Mouse (Mus musculus) layer of hippocampus, adult 2 months (tissue): ENCODE measurements at regions not wholly inside any gene's neighbourhood (a gene's known extent, or its start where the extent isn't known, plus 50 kb on each side); places are given as distances from the start of the nearest gene placed in this dataset.

Source experiments
- DNase-seq, 2 experiments: peaks; one replicate each; pipeline ENCODE4 v3.0.0; 2022; ENCODE audit warnings: low spot score in 2 of 2
- H3K27ac ChIP-seq: fragments of 200-600 bp; 2 replicates; pipeline ENCODE4 v1.8.1; 2022
- H3K4me3 ChIP-seq: fragments of 200-600 bp; 2 replicates; pipeline ENCODE4 v1.8.1; 2022; ENCODE audit warnings: mild to moderate bottlenecking
- CTCF ChIP-seq: fragments of 200-600 bp; conservative IDR thresholded peaks from 2 replicates; pipeline ENCODE4 v1.8.1; 2022; ENCODE audit warnings: antibody characterized with exemption, mild to moderate bottlenecking, moderate library complexity

DNA sequence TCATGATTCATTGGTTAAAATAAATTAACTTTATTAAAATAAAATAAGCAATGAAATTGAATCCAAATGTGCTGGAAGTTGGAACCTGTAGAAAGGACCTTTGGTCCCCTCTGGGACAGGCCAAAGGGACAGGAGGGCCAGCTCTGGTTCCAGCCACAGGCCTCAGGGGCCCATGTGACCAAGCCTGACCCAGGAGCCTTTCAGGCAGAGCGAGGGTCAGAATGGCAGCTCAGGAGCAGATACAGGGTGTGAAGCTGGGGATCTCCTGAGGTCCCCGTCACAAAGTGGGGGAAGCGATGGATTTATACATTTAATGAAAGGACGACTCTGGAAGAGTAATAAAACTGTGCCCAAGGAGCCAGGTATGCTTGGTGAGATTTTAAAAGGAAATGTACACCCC is 244.0 kb upstream of the Irx5 start:
- H3K4me3 ChIP-seq = no peak overlapping the region
- no peak for TF ChIP-seq CTCF
- H3K27ac ChIP-seq = no peak overlapping the region
- DNase-seq = no peak

- H3K27ac ChIP-seq = no peak overlapping the region
- no peak for TF ChIP-seq CTCF
- DNase-seq = no peak
- H3K4me3 ChIP-seq = no peak overlapping the region
Measured at GRCm38 (mm10) chr8:92104561-92104960, 252.9 kb upstream of the Irx5 start.

DNA sequence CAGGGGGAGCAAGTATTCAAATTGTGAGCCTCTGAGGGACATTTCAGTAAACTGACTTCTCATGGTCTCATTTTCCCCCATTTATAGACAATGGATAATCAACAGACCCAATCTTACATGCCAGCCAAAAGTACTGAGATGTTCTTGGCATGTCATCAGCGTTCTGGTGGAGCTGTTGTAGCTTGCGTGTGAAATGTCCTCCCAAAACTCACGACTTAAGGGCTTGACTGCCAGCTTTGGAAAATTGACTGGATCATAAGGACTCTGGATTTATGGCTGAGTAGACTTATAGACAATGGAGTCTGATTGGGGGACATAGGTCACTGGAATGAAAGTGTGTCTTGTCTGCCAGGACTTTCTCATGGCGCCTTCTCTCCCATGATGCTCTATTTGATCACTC is 254.9 kb upstream of the Irx5 start:
- no peak for DNase-seq
- Histone ChIP-seq H3K4me3 (no peak overlapping the region), H3K27ac (no peak overlapping the region)
- no peak for TF ChIP-seq CTCF

DNA sequence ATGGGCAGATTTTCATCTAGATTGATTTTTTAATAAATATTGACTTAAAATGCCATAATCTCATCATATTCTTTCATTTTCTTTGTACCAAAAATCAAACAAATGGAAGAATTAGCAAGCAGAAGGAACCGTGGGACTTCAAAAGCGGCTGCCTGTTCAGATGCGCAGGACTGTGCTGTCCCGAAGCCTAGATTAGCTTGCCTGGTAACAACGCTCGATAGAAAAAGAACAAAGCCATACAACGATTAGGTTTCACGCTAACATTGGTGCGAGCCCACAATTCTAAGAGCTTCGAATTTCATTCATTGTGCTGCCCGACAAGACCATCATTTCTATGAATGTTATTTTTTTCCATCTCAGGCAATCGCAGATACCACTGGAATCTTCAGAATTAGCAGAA is 262.1 kb upstream of the Irx5 start:
- no peak for DNase-seq
- no peak overlapping the region for H3K4me3 ChIP-seq
- no peak for TF ChIP-seq CTCF
- no peak overlapping the region for H3K27ac ChIP-seq

GRCm38 (mm10) chr8:92084124-92084523 is 273.3 kb upstream of the Irx5 start:
- DNase-seq = no peak
- H3K4me3 ChIP-seq = no peak overlapping the region
- no peak overlapping the region for H3K27ac ChIP-seq
- TF ChIP-seq CTCF = no peak

DNA sequence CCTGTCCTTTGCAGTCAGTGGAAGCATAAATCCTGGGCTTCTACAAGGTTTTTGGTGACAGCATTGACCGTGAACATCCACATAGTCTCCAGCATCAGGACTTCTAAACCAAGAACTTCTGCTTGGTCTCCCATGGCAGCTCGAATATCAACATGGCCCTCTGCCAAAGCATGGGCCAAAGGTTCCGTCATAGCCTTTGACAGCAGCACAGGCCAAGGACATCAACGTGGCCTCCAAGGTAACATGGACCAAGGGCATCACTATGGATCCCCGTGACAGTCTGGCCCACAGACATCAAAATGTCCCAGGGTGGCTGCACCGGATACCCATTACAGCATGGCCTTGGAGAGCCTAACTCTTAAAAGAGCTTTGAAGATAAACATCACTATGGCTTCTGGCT is 275.5 kb upstream of the Irx5 start:
- Histone ChIP-seq H3K27ac (no peak overlapping the region), H3K4me3 (no peak overlapping the region)
- no peak for DNase-seq
- TF ChIP-seq CTCF = no peak

GRCm38 (mm10) chr8:92080852-92081251 is 276.6 kb upstream of the Irx5 start:
- Histone ChIP-seq H3K27ac (no peak overlapping the region), H3K4me3 (no peak overlapping the region)
- DNase-seq = peak; percentile 12 to 13
- no peak for TF ChIP-seq CTCF

DNA sequence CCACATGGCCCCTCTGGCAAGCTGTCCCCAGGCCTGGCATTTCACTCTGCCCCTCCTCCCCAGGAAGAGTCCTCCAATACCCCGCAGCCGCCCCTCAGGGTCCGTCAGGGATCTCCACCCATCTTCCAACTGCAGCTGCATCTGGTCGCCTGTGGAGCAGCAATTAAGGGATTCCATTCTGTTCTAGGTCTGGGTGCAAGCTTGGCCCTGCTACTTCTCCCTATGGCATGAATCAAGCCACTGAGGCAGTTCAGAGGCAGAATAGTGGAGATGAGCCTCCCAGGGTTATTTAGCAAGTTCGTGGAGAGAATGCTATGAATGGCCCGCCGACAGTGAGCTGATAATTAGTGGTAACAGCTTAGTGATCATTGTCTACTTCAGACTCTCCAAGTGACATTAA is 275.7 kb upstream of the Irx3 start:
- TF ChIP-seq CTCF = no peak
- no peak overlapping the region for H3K4me3 ChIP-seq
- no peak for DNase-seq
- H3K27ac ChIP-seq = no peak overlapping the region

DNA sequence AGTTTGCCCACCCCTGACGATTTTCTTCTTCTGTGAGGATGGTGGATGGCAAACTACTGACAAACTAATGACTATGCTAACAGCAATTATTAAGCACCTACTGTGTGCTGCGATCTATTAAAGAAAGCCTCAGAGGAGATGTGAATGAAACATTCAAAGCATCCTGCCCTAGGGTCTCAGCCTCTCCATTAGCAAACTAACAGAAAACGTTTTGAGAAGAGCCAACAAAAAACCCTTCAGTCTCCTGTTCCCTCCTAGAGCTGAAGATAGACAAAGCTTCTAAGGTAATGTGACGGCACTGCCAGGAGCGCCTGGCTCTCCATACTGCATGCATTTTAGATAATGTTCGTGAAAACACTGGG is 270.4 kb upstream of the Irx3 start:
- Histone ChIP-seq H3K4me3 (no peak overlapping the region), H3K27ac (no peak overlapping the region)
- TF ChIP-seq CTCF = no peak
- no peak for DNase-seq

DNA sequence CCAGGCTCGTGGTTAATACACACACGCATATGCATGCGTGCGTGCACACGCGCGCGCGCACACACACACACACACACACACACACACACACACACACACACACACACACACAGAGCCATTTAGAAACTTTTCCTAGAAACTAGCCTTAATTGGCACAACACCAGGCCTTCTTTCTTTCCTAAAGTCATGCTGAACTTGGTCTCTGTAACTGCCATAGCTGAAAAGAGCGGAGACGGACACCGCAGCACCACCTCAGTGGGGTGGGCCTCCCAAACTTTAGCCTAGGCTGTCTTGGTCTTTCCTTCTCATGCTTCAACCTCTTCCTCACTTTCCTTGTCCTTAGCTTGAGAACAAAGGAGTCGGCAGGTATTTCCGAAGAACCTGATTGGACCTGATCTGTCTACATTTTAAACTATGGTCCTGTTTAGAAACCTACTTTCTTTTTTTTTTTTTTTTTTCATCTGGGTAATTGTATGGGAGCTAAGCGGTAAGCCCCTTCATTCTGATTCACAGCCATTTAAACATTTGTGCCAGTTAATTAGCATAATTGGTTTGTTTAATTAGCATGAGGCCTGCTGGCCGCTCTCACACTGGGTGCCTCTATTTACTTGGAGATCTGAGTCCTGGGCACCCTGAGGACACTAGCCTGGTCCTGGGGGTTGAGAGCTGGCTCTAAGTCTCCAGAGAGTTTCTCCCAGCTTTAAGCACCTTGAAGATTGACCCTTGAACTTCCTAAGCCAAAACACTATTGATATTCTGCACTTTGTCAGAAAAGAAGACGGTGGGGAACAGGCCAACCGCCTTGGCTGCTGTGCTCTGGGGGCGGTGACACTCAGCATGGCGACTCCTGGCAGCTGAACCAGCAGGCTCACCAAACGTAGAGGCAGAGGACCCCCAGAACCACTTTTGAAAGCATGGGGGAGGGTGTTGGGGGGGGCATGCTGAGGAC is 269.7 kb upstream of the Irx3 start:
- peak in 1 of 2 experiments; percentile 3 for DNase-seq
- Histone ChIP-seq H3K27ac (no peak overlapping the region), H3K4me3 (no peak overlapping the region)
- no peak for TF ChIP-seq CTCF

- no peak for DNase-seq
- no peak for TF ChIP-seq CTCF
- no peak overlapping the region for H3K4me3 ChIP-seq
- H3K27ac ChIP-seq = no peak overlapping the region
Measured at GRCm38 (mm10) chr8:92070704-92071103, 268.8 kb upstream of the Irx3 start.

DNA sequence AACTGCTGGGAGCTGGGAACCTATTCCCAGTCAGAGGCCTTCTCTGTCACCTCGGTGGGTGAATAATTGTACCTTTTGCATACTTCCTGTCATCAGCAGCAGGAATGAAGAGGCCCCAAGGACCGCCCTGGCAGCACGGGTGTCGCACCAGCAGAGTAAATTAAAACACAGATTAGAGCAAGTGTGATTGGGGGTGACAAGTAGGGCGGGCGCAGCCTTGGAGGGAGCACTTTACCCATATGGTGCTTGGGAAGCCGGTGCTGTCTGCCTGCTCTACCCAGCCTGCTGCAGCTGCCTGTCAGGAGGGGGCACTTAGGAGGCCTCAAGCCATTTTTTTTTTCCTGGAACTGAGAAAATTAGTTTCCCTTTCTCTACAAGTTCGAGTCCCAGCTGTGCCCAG is 264.6 kb upstream of the Irx3 start:
- Histone ChIP-seq H3K4me3 (no peak overlapping the region), H3K27ac (no peak overlapping the region)
- no peak for TF ChIP-seq CTCF
- no peak for DNase-seq

- TF ChIP-seq CTCF = no peak
- no peak overlapping the region for H3K4me3 ChIP-seq
- no peak for DNase-seq
- no peak overlapping the region for H3K27ac ChIP-seq
Measured at GRCm38 (mm10) chr8:92065554-92066239, 263.8 kb upstream of the Irx3 start.

DNA sequence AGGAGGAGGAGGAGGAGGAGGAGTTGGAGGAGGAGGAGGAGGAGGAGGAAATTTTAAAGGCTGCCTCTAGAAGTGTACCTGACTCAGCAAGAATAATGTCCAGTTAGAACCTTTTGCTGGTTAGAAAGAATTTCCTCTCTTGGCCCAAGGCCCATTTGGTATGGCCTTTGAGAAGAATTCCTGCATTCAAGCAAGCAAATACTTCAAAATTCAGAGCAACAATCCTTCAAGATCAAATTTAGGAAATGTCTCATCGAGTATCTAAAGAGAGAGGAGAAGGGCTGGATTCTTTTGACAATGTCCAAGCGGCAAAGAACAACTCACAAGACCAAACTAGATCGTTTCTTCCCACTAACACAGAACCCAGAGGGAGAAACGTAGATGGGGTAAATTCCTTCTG is 263.1 kb upstream of the Irx3 start:
- no peak for DNase-seq
- H3K4me3 ChIP-seq = no peak overlapping the region
- no peak for TF ChIP-seq CTCF
- no peak overlapping the region for H3K27ac ChIP-seq
